11 mouse cellular contexts compared by ENCODE assay signal in the genomic region with DNA sequence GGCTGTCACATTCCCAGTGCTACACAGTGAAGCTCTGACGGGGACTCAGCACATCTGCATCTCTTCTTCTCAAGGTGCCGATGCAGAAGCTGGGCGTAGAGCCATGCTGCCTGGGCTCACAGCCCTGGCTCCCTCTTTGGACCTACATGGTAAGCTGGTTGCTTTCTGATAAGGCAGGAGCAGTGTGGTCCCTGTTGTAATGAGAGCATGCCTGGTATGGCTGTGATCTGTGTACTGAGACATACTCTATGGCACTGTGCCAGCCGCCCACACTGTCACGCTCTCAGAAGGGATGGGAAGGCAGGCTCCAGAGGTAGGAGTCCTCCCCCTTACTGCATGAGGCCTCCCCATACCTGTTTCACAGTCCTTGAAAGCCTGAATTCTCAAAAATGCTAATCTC.
DNase-seq lines count a peak whose midpoint lies in the region; ATAC-seq lines count a peak whose summit lies in the region.
"Had no signal": no experiment of that assay in that cellular context is flagged by ENCODE, and none has a peak within 500 bp of the region (broad histone marks: within the 10 kb centered on the region; RNA-seq: fewer than 3 reads in every experiment).

No protein-coding gene starts in this region.

- H3K9ac ChIP-seq in hindbrain, embryonic 14.5 days, result no peak overlapping the region
- no peak overlapping the region for H3K9ac ChIP-seq in hindbrain, embryonic 11.5 days (ENCODE audit: low read depth, low read length)
- H3K9ac ChIP-seq in neural tube, embryonic 13.5 days, result no peak overlapping the region
- H3K9ac ChIP-seq: intestine, embryonic 15.5 days; liver, embryonic 15.5 days had no signal

- no peak for DNase-seq in hindbrain, embryonic 14.5 days (ENCODE audit: low spot score)
- no peak for DNase-seq in hindbrain, embryonic 11.5 days (ENCODE audit: low spot score)
- DNase-seq in neural tube, embryonic 10.5 days (ENCODE audit: extremely low spot score, low spot score), result no peak
- peak; percentile 9 for DNase-seq in layer of hippocampus, adult 9-10 months (ENCODE audit: low spot score)
- peak; percentile 32 for DNase-seq in right cerebral cortex, postnatal 4 days
- DNase-seq in embryo, embryonic 9.5 days (ENCODE audit: extremely low spot score), result no peak
- no peak for DNase-seq in yolk sac, embryonic 10.5 days (ENCODE audit: low spot score)

- no peaks in the 10 kb centered on the region for H3K36me3 ChIP-seq in hindbrain, embryonic 14.5 days (replicated peaks; ENCODE audit: control insufficient read depth, insufficient read depth)
- no peaks in the 10 kb centered on the region for H3K36me3 ChIP-seq in hindbrain, embryonic 11.5 days (ENCODE audit: control insufficient read depth, insufficient read depth, low read length)
- H3K36me3 ChIP-seq in neural tube, embryonic 13.5 days, result no peaks in the 10 kb centered on the region
- H3K36me3 ChIP-seq: intestine, embryonic 15.5 days; liver, embryonic 15.5 days had no signal

- peaks cover 4% of the 10 kb centered on the region for H3K4me1 ChIP-seq in hindbrain, embryonic 14.5 days (replicated peaks; ENCODE audit: control insufficient read depth, insufficient read depth, low read length)
- H3K4me1 ChIP-seq in hindbrain, embryonic 11.5 days (replicated peaks; ENCODE audit: control insufficient read depth, insufficient read depth, low read length), result no peaks in the 10 kb centered on the region
- H3K4me1 ChIP-seq in neural tube, embryonic 13.5 days (replicated peaks), result peaks cover 16% of the 10 kb centered on the region; the same call in 1 of the 2 replicates
- H3K4me1 ChIP-seq: intestine, embryonic 15.5 days; liver, embryonic 15.5 days had no signal

- 63% methylated on average over 5 of the region's 5 CpGs for WGBS in hindbrain, embryonic 14.5 days
- 79% methylated on average over 5 of the region's 5 CpGs for WGBS in hindbrain, embryonic 11.5 days
- 55% methylated on average over 5 of the region's 5 CpGs for WGBS in neural tube, embryonic 13.5 days

- no peaks in the 10 kb centered on the region; the same call in 1 of the 2 replicates for H3K27me3 ChIP-seq in hindbrain, embryonic 14.5 days (ENCODE audit: control insufficient read depth, insufficient read depth, low read length)
- H3K27me3 ChIP-seq in hindbrain, embryonic 11.5 days (ENCODE audit: control insufficient read depth, insufficient read depth, low read length), result peaks cover 3% of the 10 kb centered on the region; the same call in 1 of the 2 replicates
- H3K27me3 ChIP-seq in neural tube, embryonic 13.5 days, result peaks cover 12% of the 10 kb centered on the region; the same call in 1 of the 2 replicates
- H3K27me3 ChIP-seq: intestine, embryonic 15.5 days; liver, embryonic 15.5 days had no signal

- peak; percentile 65; the same call in 1 of the 2 replicates for ATAC-seq in hindbrain, embryonic 14.5 days (ENCODE audit: low FRiP score)
- ATAC-seq in hindbrain, embryonic 11.5 days (ENCODE audit: low FRiP score), result no peak
- ATAC-seq in neural tube, embryonic 13.5 days (ENCODE audit: low read depth), result 0 out of 2 replicates have a peak, but pooled peaks have one; percentile 49
- ATAC-seq: forebrain, embryonic 16.5 days; intestine, embryonic 15.5 days had no signal

- H3K4me3 ChIP-seq in hindbrain, embryonic 14.5 days (replicated peaks; ENCODE audit: low read length), result no peak overlapping the region
- no peak overlapping the region for H3K4me3 ChIP-seq in hindbrain, embryonic 11.5 days (ENCODE audit: low read depth, low read length)
- no peak overlapping the region for H3K4me3 ChIP-seq in neural tube, embryonic 13.5 days
- H3K4me3 ChIP-seq: intestine, embryonic 15.5 days; liver, embryonic 15.5 days had no signal

- no peak overlapping the region for H3K27ac ChIP-seq in hindbrain, embryonic 14.5 days
- H3K27ac ChIP-seq in hindbrain, embryonic 11.5 days (ENCODE audit: low read depth, low read length), result no peak overlapping the region
- H3K27ac ChIP-seq in neural tube, embryonic 13.5 days (replicated peaks), result no peak overlapping the region
- H3K27ac ChIP-seq: intestine, embryonic 15.5 days; liver, embryonic 15.5 days had no signal

- no peaks in the 10 kb centered on the region for H3K9me3 ChIP-seq in hindbrain, embryonic 14.5 days (ENCODE audit: control insufficient read depth, low read length)
- no peaks in the 10 kb centered on the region for H3K9me3 ChIP-seq in hindbrain, embryonic 11.5 days (ENCODE audit: control insufficient read depth, low read length)
- H3K9me3 ChIP-seq in neural tube, embryonic 13.5 days, result no peaks in the 10 kb centered on the region
- H3K9me3 ChIP-seq: intestine, embryonic 15.5 days; liver, embryonic 15.5 days had no signal

- H3K4me2 ChIP-seq in hindbrain, embryonic 14.5 days (replicated peaks), result no peak overlapping the region
- no peak overlapping the region for H3K4me2 ChIP-seq in hindbrain, embryonic 11.5 days (replicated peaks; ENCODE audit: low read depth, low read length)
- H3K4me2 ChIP-seq in neural tube, embryonic 13.5 days, result no peak overlapping the region
- H3K4me2 ChIP-seq: intestine, embryonic 15.5 days; liver, embryonic 15.5 days had no signal

Comparison
In these comparisons a context has a peak if more than half of its experiments do, and no peak if none do; other contexts are left out.
1. DNase-seq: peak in layer of hippocampus, adult 9-10 months (single experiment) and right cerebral cortex, postnatal 4 days (single experiment); none in hindbrain, embryonic 14.5 days (single experiment), hindbrain, embryonic 11.5 days (single experiment), neural tube, embryonic 10.5 days (single experiment), embryo, embryonic 9.5 days (single experiment) and yolk sac, embryonic 10.5 days (single experiment).